Mouse (Mus musculus) CH12.LX (cell line): ENCODE measurements around the gene Fnbp1.

Experiments used
- CHD1 ChIP-seq: IDR thresholded peaks from 2 replicates; pipeline ENCODE4 v1.6.1; 2012; ENCODE audit warnings: low read depth, low read length, improper control_type of control experiment, inconsistent platforms
- CTCF ChIP-seq, 2 experiments: IDR thresholded peaks in 1 of 2; conservative IDR thresholded peaks in 1 of 2; 2 replicates each; pipeline ENCODE4 v1.5.1; 2011 to 2012; ENCODE audit warnings: low read depth in 2 of 2, low read length in 2 of 2, improper control_type of control experiment in 1 of 2, inconsistent platforms in 1 of 2, mild to moderate bottlenecking in 1 of 2, moderate library complexity in 1 of 2
- EP300 ChIP-seq: IDR thresholded peaks from 2 replicates; pipeline ENCODE4 v1.6.1; 2011; ENCODE audit warnings: low read length, improper control_type of control experiment
- HCFC1 ChIP-seq: IDR thresholded peaks from 2 replicates; pipeline ENCODE4 v1.6.1; 2012; ENCODE audit warnings: low read depth, mild to moderate bottlenecking, inconsistent platforms, low read length, improper control_type of control experiment
- TCF12 ChIP-seq: IDR thresholded peaks from 2 replicates; pipeline ENCODE4 v1.6.1; 2014; ENCODE audit warnings: low read depth, mild to moderate bottlenecking, inconsistent platforms, low read length, improper control_type of control experiment
- UBTF ChIP-seq: IDR thresholded peaks from 2 replicates; pipeline ENCODE4 v1.6.1; 2012; ENCODE audit warnings: low read depth, mild to moderate bottlenecking, inconsistent platforms, low read length, improper control_type of control experiment, moderate library complexity
- ZNF384 ChIP-seq: IDR thresholded peaks from 2 replicates; pipeline ENCODE4 v1.6.1; 2012; ENCODE audit warnings: low read depth, low read length, improper control_type of control experiment, inconsistent platforms

DNA sequence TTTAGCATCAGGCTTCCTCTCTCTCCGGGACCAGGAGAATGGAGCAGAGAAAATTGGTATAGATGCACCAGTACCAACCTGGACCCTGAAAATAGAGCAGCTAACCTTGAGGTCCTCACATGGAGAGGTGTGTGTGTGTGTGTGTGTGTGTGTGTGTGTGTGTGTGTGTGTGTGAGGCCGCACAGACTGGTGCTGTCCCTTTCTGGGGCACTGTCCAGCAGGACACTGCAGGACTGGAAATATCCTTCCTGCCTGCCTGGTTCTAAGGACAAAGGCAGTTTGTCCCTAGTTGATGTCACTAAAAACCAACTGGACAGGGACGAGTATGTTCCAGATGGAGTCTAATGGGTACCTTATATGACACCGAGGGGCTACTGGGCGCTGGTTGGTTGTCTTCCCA, 117.9 kb downstream of the Fnbp1 start:
- TF ChIP-seq UBTF = no peak
- TF ChIP-seq ZNF384 = no peak
- no peak for TF ChIP-seq TCF12
- no peak for TF ChIP-seq EP300
- TF ChIP-seq HCFC1 = no peak
- TF ChIP-seq CHD1 = no peak
- TF ChIP-seq CTCF (conservative IDR thresholded peaks at IDR 0.05 in 1 of 2, IDR thresholded peaks at IDR 0.05 in 1 of 2; ENCODE audit: low read depth in 2 of 2, low read length in 2 of 2) = no peak
